Mouse (Mus musculus): ENCODE data around the gene Shank2. TPM values are rescaled to one million over a fixed set of nuclear protein-coding genes. Genes with fewer than 3 reads are reported as not detected.

Gene Shank2
- polyA plus RNA-seq, 1 experiment from 2014 or later = 1.0 TPM

GRCm38 (mm10) chr7:144021801-144022200 is 20.1 kb downstream of the Shank2 start:
- H3K27ac ChIP-seq (ENCODE audit: low read depth, low read length) = peak overlapping the region; percentile 16; the same call in 1 of the 2 replicates
- no peak overlapping the region for H3K4me2 ChIP-seq
- no peaks in the 10 kb centered on the region for H3K9me3 ChIP-seq (ENCODE audit: control insufficient read depth, low read length)
- no peaks in the 10 kb centered on the region for H3K36me3 ChIP-seq (ENCODE audit: control insufficient read depth, insufficient read depth, low read length)
- H3K9ac ChIP-seq (ENCODE audit: low read depth, low read length) = no peak overlapping the region
- ATAC-seq (replicated peaks; ENCODE audit: low FRiP score) = no peak
- no peak for DNase-seq (ENCODE audit: low spot score)
- no peaks in the 10 kb centered on the region for H3K27me3 ChIP-seq (replicated peaks; ENCODE audit: control insufficient read depth, insufficient read depth, low read length)
- H3K4me1 ChIP-seq (replicated peaks; ENCODE audit: control insufficient read depth, insufficient read depth, low read length) = peaks cover 4% of the 10 kb centered on the region; the same call in 1 of the 2 replicates
- H3K4me3 ChIP-seq (ENCODE audit: low read depth, low read length) = no peak overlapping the region
- 69% methylated on average over 3 of the region's 3 CpGs for WGBS

GRCm38 (mm10) chr7:144022682-144023081 is 21.0 kb downstream of the Shank2 start:
- Histone ChIP-seq H3K9ac (ENCODE audit: low read depth, low read length) (no peak overlapping the region), H3K27ac (ENCODE audit: low read depth, low read length) (0 out of 2 replicates have a peak overlapping the region, but pooled peaks have one; percentile 16), H3K9me3 (ENCODE audit: control insufficient read depth, low read length) (no peaks in the 10 kb centered on the region), H3K4me3 (ENCODE audit: low read depth, low read length) (no peak overlapping the region), H3K4me1 (replicated peaks; ENCODE audit: control insufficient read depth, insufficient read depth, low read length) (peaks cover 4% of the 10 kb centered on the region; the same call in 1 of the 2 replicates), H3K36me3 (ENCODE audit: control insufficient read depth, insufficient read depth, low read length) (no peaks in the 10 kb centered on the region), H3K27me3 (replicated peaks; ENCODE audit: control insufficient read depth, insufficient read depth, low read length) (no peaks in the 10 kb centered on the region), H3K4me2 (no peak overlapping the region)
- no peak for ATAC-seq (replicated peaks; ENCODE audit: low FRiP score)
- DNase-seq (ENCODE audit: low spot score) = no peak
- WGBS = 30% methylated on average over 5 of the region's 5 CpGs

- Histone ChIP-seq H3K9ac (ENCODE audit: low read depth, low read length) (no peak overlapping the region), H3K4me2 (no peak overlapping the region), H3K36me3 (ENCODE audit: control insufficient read depth, insufficient read depth, low read length) (no peaks in the 10 kb centered on the region), H3K9me3 (ENCODE audit: control insufficient read depth, low read length) (no peaks in the 10 kb centered on the region), H3K4me3 (ENCODE audit: low read depth, low read length) (no peak overlapping the region), H3K27ac (ENCODE audit: low read depth, low read length) (peak overlapping the region; percentile 19; the same call in 1 of the 2 replicates), H3K4me1 (replicated peaks; ENCODE audit: control insufficient read depth, insufficient read depth, low read length) (peaks cover 4% of the 10 kb centered on the region; the same call in 1 of the 2 replicates), H3K27me3 (replicated peaks; ENCODE audit: control insufficient read depth, insufficient read depth, low read length) (no peaks in the 10 kb centered on the region)
- DNase-seq (ENCODE audit: low spot score) (no peak), ATAC-seq (replicated peaks; ENCODE audit: low FRiP score) (no peak)
- 34% methylated on average over 4 of the region's 4 CpGs for WGBS
These were observed 21.8 kb downstream of the Shank2 start for GRCm38 (mm10) chr7:144023561-144023960.

- H3K36me3 ChIP-seq (ENCODE audit: control insufficient read depth, insufficient read depth, low read length) = no peaks in the 10 kb centered on the region
- H3K9me3 ChIP-seq (ENCODE audit: control insufficient read depth, low read length) = no peaks in the 10 kb centered on the region
- H3K9ac ChIP-seq (ENCODE audit: low read depth, low read length) = no peak overlapping the region
- H3K4me1 ChIP-seq (replicated peaks; ENCODE audit: control insufficient read depth, insufficient read depth, low read length) = peaks cover 4% of the 10 kb centered on the region; the same call in 1 of the 2 replicates
- H3K27me3 ChIP-seq (replicated peaks; ENCODE audit: control insufficient read depth, insufficient read depth, low read length) = no peaks in the 10 kb centered on the region
- WGBS = 83% methylated on average over 12 of the region's 12 CpGs
- no peak overlapping the region for H3K4me2 ChIP-seq
- ATAC-seq (replicated peaks; ENCODE audit: low FRiP score) (no peak), DNase-seq (ENCODE audit: low spot score) (no peak)
- H3K4me3 ChIP-seq (ENCODE audit: low read depth, low read length) = no peak overlapping the region
- H3K27ac ChIP-seq (ENCODE audit: low read depth, low read length) = no peak overlapping the region
These were observed 24.5 kb downstream of the Shank2 start for GRCm38 (mm10) chr7:144026024-144026752.

GRCm38 (mm10) chr7:144029246-144029645 is 27.5 kb downstream of the Shank2 start:
- no peak overlapping the region for H3K27ac ChIP-seq (ENCODE audit: low read depth, low read length)
- no peak for ATAC-seq (replicated peaks; ENCODE audit: low FRiP score)
- H3K4me1 ChIP-seq (replicated peaks; ENCODE audit: control insufficient read depth, insufficient read depth, low read length) = peaks cover 3% of the 10 kb centered on the region; the same call in 1 of the 2 replicates
- no peak overlapping the region for H3K4me2 ChIP-seq
- WGBS = 65% methylated on average over 5 of the region's 5 CpGs
- H3K27me3 ChIP-seq (replicated peaks; ENCODE audit: control insufficient read depth, insufficient read depth, low read length) = no peaks in the 10 kb centered on the region
- no peak for DNase-seq (ENCODE audit: low spot score)
- no peak overlapping the region for H3K9ac ChIP-seq (ENCODE audit: low read depth, low read length)
- H3K4me3 ChIP-seq (ENCODE audit: low read depth, low read length) = no peak overlapping the region
- no peaks in the 10 kb centered on the region for H3K9me3 ChIP-seq (ENCODE audit: control insufficient read depth, low read length)
- no peaks in the 10 kb centered on the region for H3K36me3 ChIP-seq (ENCODE audit: control insufficient read depth, insufficient read depth, low read length)

GRCm38 (mm10) chr7:144030796-144031195 is 29.1 kb downstream of the Shank2 start:
- Histone ChIP-seq H3K36me3 (ENCODE audit: control insufficient read depth, insufficient read depth, low read length) (no peaks in the 10 kb centered on the region), H3K9ac (ENCODE audit: low read depth, low read length) (no peak overlapping the region), H3K4me3 (ENCODE audit: low read depth, low read length) (no peak overlapping the region), H3K9me3 (ENCODE audit: control insufficient read depth, low read length) (no peaks in the 10 kb centered on the region), H3K27me3 (replicated peaks; ENCODE audit: control insufficient read depth, insufficient read depth, low read length) (no peaks in the 10 kb centered on the region), H3K27ac (ENCODE audit: low read depth, low read length) (no peak overlapping the region), H3K4me2 (no peak overlapping the region), H3K4me1 (replicated peaks; ENCODE audit: control insufficient read depth, insufficient read depth, low read length) (no peaks in the 10 kb centered on the region)
- ATAC-seq (replicated peaks; ENCODE audit: low FRiP score) (no peak), DNase-seq (ENCODE audit: low spot score) (no peak)
- WGBS = 77% methylated on average over 11 of the region's 11 CpGs

GRCm38 (mm10) chr7:144031611-144032010 is 29.9 kb downstream of the Shank2 start:
- 70% methylated on average over 3 of the region's 3 CpGs for WGBS
- H3K4me1 ChIP-seq (replicated peaks; ENCODE audit: control insufficient read depth, insufficient read depth, low read length) = no peaks in the 10 kb centered on the region
- ATAC-seq (replicated peaks; ENCODE audit: low FRiP score) = no peak

GRCm38 (mm10) chr7:144037541-144037940 is 35.8 kb downstream of the Shank2 start:
- H3K36me3 ChIP-seq (ENCODE audit: control insufficient read depth, insufficient read depth, low read length) = no peaks in the 10 kb centered on the region
- H3K27ac ChIP-seq (ENCODE audit: low read depth, low read length) = no peak overlapping the region
- no peaks in the 10 kb centered on the region for H3K27me3 ChIP-seq (replicated peaks; ENCODE audit: control insufficient read depth, insufficient read depth, low read length)
- no peaks in the 10 kb centered on the region for H3K4me1 ChIP-seq (replicated peaks; ENCODE audit: control insufficient read depth, insufficient read depth, low read length)
- no peak overlapping the region for H3K4me3 ChIP-seq (ENCODE audit: low read depth, low read length)
- DNase-seq (ENCODE audit: low spot score) = no peak
- H3K4me2 ChIP-seq = no peak overlapping the region
- WGBS = 90% methylated on average over 11 of the region's 11 CpGs
- H3K9ac ChIP-seq (ENCODE audit: low read depth, low read length) = no peak overlapping the region
- ATAC-seq (replicated peaks; ENCODE audit: low FRiP score) = no peak
- no peaks in the 10 kb centered on the region for H3K9me3 ChIP-seq (ENCODE audit: control insufficient read depth, low read length)

More at GRCm38 (mm10) chr7:144031611-144032010, 29.9 kb downstream of the Shank2 start:
- no peaks in the 10 kb centered on the region for H3K9me3 ChIP-seq (ENCODE audit: control insufficient read depth, low read length)
- H3K9ac ChIP-seq (ENCODE audit: low read depth, low read length) = no peak overlapping the region
- no peak overlapping the region for H3K27ac ChIP-seq (ENCODE audit: low read depth, low read length)
- no peaks in the 10 kb centered on the region for H3K36me3 ChIP-seq (ENCODE audit: control insufficient read depth, insufficient read depth, low read length)
- no peak for DNase-seq (ENCODE audit: low spot score)
- no peaks in the 10 kb centered on the region for H3K27me3 ChIP-seq (replicated peaks; ENCODE audit: control insufficient read depth, insufficient read depth, low read length)
- no peak overlapping the region for H3K4me3 ChIP-seq (ENCODE audit: low read depth, low read length)
- no peak overlapping the region for H3K4me2 ChIP-seq
